Mouse (Mus musculus): ENCODE results near the gene Mansc4. TPM values are rescaled to one million over a fixed set of nuclear protein-coding genes. Genes with fewer than 3 reads are reported as not detected.

Gene Mansc4
- polyA plus RNA-seq, 1 experiment from 2014 or later = 5.9 TPM

GRCm38 (mm10) chr6:147059326-147059725 is 27.5 kb downstream of the Mansc4 start:
- 49% methylated on average over 7 of the region's 7 CpGs for WGBS
- Histone ChIP-seq H3K4me3 (ENCODE audit: low read length) (no peak overlapping the region), H3K4me2 (replicated peaks; ENCODE audit: low read depth, low read length) (no peak overlapping the region), H3K36me3 (ENCODE audit: insufficient read depth, low read length) (peaks cover 27% of the 10 kb centered on the region), H3K9ac (replicated peaks; ENCODE audit: low read length) (no peak overlapping the region), H3K27me3 (ENCODE audit: insufficient read depth, low read length) (no peaks in the 10 kb centered on the region), H3K9me3 (ENCODE audit: low read length) (no peaks in the 10 kb centered on the region), H3K27ac (ENCODE audit: low read length) (no peak overlapping the region), H3K4me1 (ENCODE audit: insufficient read depth, low read length) (no peaks in the 10 kb centered on the region)
- no peak for ATAC-seq (ENCODE audit: low FRiP score, low TSS enrichment)

GRCm38 (mm10) chr6:147055374-147055977 is 31.4 kb downstream of the Mansc4 start:
- peak; percentile 63; the same call in 1 of the 2 replicates for ATAC-seq (ENCODE audit: low FRiP score, low TSS enrichment)

GRCm38 (mm10) chr6:147053785-147054646 is 32.8 kb downstream of the Mansc4 start:
- peaks cover 41% of the 10 kb centered on the region for H3K36me3 ChIP-seq (ENCODE audit: insufficient read depth, low read length)
- H3K9ac ChIP-seq (replicated peaks; ENCODE audit: low read length) = no peak overlapping the region
- no peak overlapping the region for H3K4me3 ChIP-seq (ENCODE audit: low read length)
- no peak overlapping the region for H3K4me2 ChIP-seq (replicated peaks; ENCODE audit: low read depth, low read length)
- H3K27me3 ChIP-seq (ENCODE audit: insufficient read depth, low read length) = no peaks in the 10 kb centered on the region
- H3K27ac ChIP-seq (ENCODE audit: low read length) = no peak overlapping the region
- no peaks in the 10 kb centered on the region for H3K4me1 ChIP-seq (ENCODE audit: insufficient read depth, low read length)
- ATAC-seq (ENCODE audit: low FRiP score, low TSS enrichment) = peak; percentile 19; the same call in 1 of the 2 replicates
- no peaks in the 10 kb centered on the region for H3K9me3 ChIP-seq (ENCODE audit: low read length)
- whole genome bisulfite sequencing = 69% methylated on average over 19 of the region's 19 CpGs

More at GRCm38 (mm10) chr6:147055374-147055977, 31.4 kb downstream of the Mansc4 start:
- Histone ChIP-seq H3K36me3 (ENCODE audit: insufficient read depth, low read length) (peaks cover 32% of the 10 kb centered on the region), H3K4me1 (ENCODE audit: insufficient read depth, low read length) (no peaks in the 10 kb centered on the region), H3K9ac (replicated peaks; ENCODE audit: low read length) (no peak overlapping the region), H3K4me2 (replicated peaks; ENCODE audit: low read depth, low read length) (no peak overlapping the region), H3K9me3 (ENCODE audit: low read length) (no peaks in the 10 kb centered on the region), H3K27ac (ENCODE audit: low read length) (no peak overlapping the region), H3K27me3 (ENCODE audit: insufficient read depth, low read length) (no peaks in the 10 kb centered on the region), H3K4me3 (ENCODE audit: low read length) (no peak overlapping the region)
- 48% methylated on average over 10 of the region's 10 CpGs for WGBS

GRCm38 (mm10) chr6:147052440-147052839 is 34.4 kb downstream of the Mansc4 start:
- Histone ChIP-seq H3K4me2 (replicated peaks; ENCODE audit: low read depth, low read length) (no peak overlapping the region), H3K4me3 (ENCODE audit: low read length) (no peak overlapping the region), H3K9ac (replicated peaks; ENCODE audit: low read length) (no peak overlapping the region), H3K27me3 (ENCODE audit: insufficient read depth, low read length) (no peaks in the 10 kb centered on the region), H3K4me1 (ENCODE audit: insufficient read depth, low read length) (no peaks in the 10 kb centered on the region), H3K9me3 (ENCODE audit: low read length) (no peaks in the 10 kb centered on the region), H3K27ac (ENCODE audit: low read length) (no peak overlapping the region), H3K36me3 (ENCODE audit: insufficient read depth, low read length) (peaks cover 49% of the 10 kb centered on the region)
- 95% methylated on average over 9 of the region's 9 CpGs for WGBS
- ATAC-seq (ENCODE audit: low FRiP score, low TSS enrichment) = no peak

GRCm38 (mm10) chr6:147051666-147052065 is 35.2 kb downstream of the Mansc4 start:
- Histone ChIP-seq H3K36me3 (ENCODE audit: insufficient read depth, low read length) (peaks cover 51% of the 10 kb centered on the region), H3K4me2 (replicated peaks; ENCODE audit: low read depth, low read length) (no peak overlapping the region), H3K9me3 (ENCODE audit: low read length) (no peaks in the 10 kb centered on the region), H3K27me3 (ENCODE audit: insufficient read depth, low read length) (no peaks in the 10 kb centered on the region), H3K27ac (ENCODE audit: low read length) (no peak overlapping the region), H3K9ac (replicated peaks; ENCODE audit: low read length) (no peak overlapping the region), H3K4me1 (ENCODE audit: insufficient read depth, low read length) (no peaks in the 10 kb centered on the region), H3K4me3 (ENCODE audit: low read length) (no peak overlapping the region)
- WGBS = 95% methylated on average over 8 of the region's 8 CpGs
- ATAC-seq (ENCODE audit: low FRiP score, low TSS enrichment) = no peak

GRCm38 (mm10) chr6:147049239-147049805 is 37.5 kb downstream of the Mansc4 start:
- WGBS = 97% methylated on average over 13 of the region's 13 CpGs
- ATAC-seq (ENCODE audit: low FRiP score, low TSS enrichment) = no peak
- H3K36me3 ChIP-seq (ENCODE audit: insufficient read depth, low read length) = peaks cover 46% of the 10 kb centered on the region

GRCm38 (mm10) chr6:147043633-147044032 is 43.2 kb downstream of the Mansc4 start:
- WGBS = 54% methylated on average over 7 of the region's 7 CpGs
- H3K36me3 ChIP-seq (ENCODE audit: insufficient read depth, low read length) = peaks cover 11% of the 10 kb centered on the region; the same call in 1 of the 2 replicates
- H3K9ac ChIP-seq (replicated peaks; ENCODE audit: low read length) = peak overlapping the region; percentile 99
- H3K4me1 ChIP-seq (ENCODE audit: insufficient read depth, low read length) = peaks cover 9% of the 10 kb centered on the region
- H3K4me2 ChIP-seq (replicated peaks; ENCODE audit: low read depth, low read length) = peak overlapping the region; percentile 76
- ATAC-seq (ENCODE audit: low FRiP score, low TSS enrichment) = no peak
- no peak overlapping the region for H3K27ac ChIP-seq (ENCODE audit: low read length)
- H3K27me3 ChIP-seq (ENCODE audit: insufficient read depth, low read length) = 0 out of 2 replicates have a peak, but pooled peaks cover 2% of the 10 kb centered on the region
- H3K4me3 ChIP-seq (ENCODE audit: low read length) = peak overlapping the region; percentile 90
- H3K9me3 ChIP-seq (ENCODE audit: low read length) = no peaks in the 10 kb centered on the region

More at GRCm38 (mm10) chr6:147049239-147049805, 37.5 kb downstream of the Mansc4 start:
- H3K27ac ChIP-seq (ENCODE audit: low read length) = no peak overlapping the region
- no peak overlapping the region for H3K4me2 ChIP-seq (replicated peaks; ENCODE audit: low read depth, low read length)
- H3K9ac ChIP-seq (replicated peaks; ENCODE audit: low read length) = no peak overlapping the region
- H3K4me3 ChIP-seq (ENCODE audit: low read length) = no peak overlapping the region
- H3K9me3 ChIP-seq (ENCODE audit: low read length) = no peaks in the 10 kb centered on the region
- no peaks in the 10 kb centered on the region for H3K27me3 ChIP-seq (ENCODE audit: insufficient read depth, low read length)
- no peaks in the 10 kb centered on the region for H3K4me1 ChIP-seq (ENCODE audit: insufficient read depth, low read length)

- Histone ChIP-seq H3K4me1 (ENCODE audit: insufficient read depth, low read length) (peaks cover 9% of the 10 kb centered on the region), H3K4me2 (replicated peaks; ENCODE audit: low read depth, low read length) (peak within 1 kb of the TSS; percentile 76), H3K9ac (replicated peaks; ENCODE audit: low read length) (peak within 1 kb of the TSS; percentile 99), H3K27ac (ENCODE audit: low read length) (peak within 1 kb of the TSS; percentile 83), H3K9me3 (ENCODE audit: low read length) (no peaks in the 10 kb centered on the region), H3K27me3 (ENCODE audit: insufficient read depth, low read length) (0 out of 2 replicates have a peak, but pooled peaks cover 2% of the 10 kb centered on the region), H3K36me3 (ENCODE audit: insufficient read depth, low read length) (peaks cover 4% of the 10 kb centered on the region; the same call in 1 of the 2 replicates), H3K4me3 (ENCODE audit: low read length) (peak within 1 kb of the TSS; percentile 90)
- peak; percentile 99 for ATAC-seq (ENCODE audit: low FRiP score, low TSS enrichment)
- 3% methylated on average over 66 of the region's 66 CpGs for WGBS
These were observed 44.2 kb downstream of the Mansc4 start, which contains the start of gene Mrps35 for GRCm38 (mm10) chr6:147042291-147043290. Gene Mrps35 (plus strand): TSS chr6:147042764.
